Mouse (Mus musculus) lung, postnatal 0 days (tissue): ENCODE measurements around the gene Fmnl1.

Source experiments
- CTCF ChIP-seq: IDR thresholded peaks from 2 replicates; pipeline ENCODE4 v1.5.1; 2016; ENCODE audit warnings: antibody characterized with exemption, mild to moderate bottlenecking
- EP300 ChIP-seq: IDR thresholded peaks from 2 replicates; pipeline ENCODE4 v1.6.1; 2016; ENCODE audit warnings: antibody characterized with exemption, mild to moderate bottlenecking, control low read depth

- TF ChIP-seq CTCF: no peak
- TF ChIP-seq EP300: no peak
These were observed 7.8 kb downstream of the Fmnl1 start for GRCm38 (mm10) chr11:103178748-103179147.
